Mouse (Mus musculus): Measurements from ENCODE around the gene Hmgcl.

The Hmgcl gene

DNA sequence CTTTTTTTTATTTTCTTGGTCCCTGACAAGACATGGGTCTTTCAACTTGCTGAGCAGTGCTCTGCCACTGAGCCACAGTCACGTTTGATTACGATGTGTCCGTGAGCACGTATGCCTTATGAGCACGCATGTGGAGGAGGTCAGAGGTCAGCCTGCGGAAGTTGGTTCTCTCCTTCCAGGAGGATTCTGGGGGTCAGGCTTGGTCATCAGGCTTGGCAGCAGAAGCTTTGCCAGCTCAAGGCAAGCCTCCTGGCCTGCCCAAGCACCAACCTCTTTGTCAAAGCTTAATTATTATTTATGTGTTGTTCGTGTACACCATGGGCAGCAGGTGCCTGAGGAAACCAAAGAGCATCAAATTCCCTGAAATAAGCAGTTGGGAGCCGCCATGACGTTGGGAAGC, 17.9 kb upstream of the Hmgcl start:
- no peak for DNase-seq

DNA sequence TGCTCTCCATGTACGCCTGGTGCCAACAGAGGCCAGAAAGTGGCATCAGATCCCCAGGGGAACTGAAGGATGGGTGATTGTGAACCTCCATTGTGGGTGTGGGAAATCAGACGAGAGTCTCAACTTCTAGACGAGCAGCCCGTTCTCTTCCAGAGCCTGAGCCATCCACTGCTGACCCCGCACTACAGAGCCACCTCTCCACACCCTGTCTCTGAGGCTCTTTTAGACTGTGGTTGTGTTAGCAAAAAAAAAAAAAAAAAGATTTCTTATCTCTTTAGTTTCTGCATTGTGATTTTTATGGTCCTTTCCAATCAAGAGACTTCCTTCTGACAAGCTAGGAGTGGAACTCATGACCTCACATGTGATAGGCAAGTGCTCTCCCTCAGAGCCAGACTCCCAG, 16.8 kb upstream of the Hmgcl start:
- DNase-seq, result no peak

DNA sequence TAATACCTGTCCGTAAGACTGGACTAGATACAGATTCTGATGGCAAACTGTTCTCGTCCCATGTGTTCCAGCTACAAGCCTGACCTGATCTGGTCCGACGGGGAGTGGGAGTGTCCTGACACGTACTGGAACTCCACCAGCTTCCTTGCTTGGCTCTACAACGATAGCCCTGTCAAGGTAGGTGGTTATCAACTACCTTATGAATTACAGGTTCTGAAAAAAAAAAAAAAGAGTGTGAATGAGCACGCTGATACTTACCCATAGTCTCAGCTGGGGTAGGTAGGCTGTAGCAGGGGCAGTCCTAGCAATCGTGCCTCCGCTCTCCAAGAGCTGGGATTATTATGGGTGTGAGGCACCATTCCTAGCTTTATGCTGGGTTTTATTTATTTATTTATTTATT, 16.4 kb upstream of the Hmgcl start:
- no peak for DNase-seq

DNA sequence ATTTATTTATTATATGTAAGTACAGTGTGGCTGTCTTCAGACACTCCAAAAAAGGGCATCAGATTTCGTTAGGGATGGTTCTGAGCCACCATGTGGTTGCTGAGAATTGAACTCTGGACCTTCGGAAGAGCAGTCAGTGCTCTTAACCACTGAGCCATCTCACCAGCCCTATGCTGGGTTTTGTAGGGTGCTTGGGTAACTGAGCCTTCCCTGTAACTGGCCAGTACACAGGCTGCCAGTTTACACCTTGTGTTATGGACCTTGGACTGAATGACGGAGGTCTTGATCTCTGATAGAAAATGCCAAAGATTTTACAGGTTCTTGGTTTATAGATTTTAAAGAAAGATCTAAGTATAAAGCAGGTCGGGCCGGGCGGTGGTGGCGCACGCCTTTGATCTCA, 16.0 kb upstream of the Hmgcl start:
- no peak for DNase-seq

DNA sequence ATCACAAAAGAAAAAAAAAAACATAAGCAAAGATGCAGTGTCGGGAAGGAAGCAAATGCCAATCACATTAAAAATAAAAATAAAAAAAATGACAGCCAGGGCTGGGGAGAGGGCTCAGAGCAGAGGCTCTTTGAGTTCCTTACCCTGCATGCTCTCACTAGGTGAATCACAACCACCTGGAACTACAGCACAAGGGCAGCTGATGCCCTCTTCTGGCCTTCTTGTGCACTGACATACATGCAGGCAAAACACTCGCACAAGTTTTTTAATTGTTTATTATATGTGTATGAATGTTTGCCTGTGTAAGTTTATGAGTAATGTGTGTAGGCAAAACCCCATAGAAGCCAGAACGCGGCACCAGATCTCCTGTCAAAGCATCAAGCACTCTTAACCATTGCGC, 14.4 kb upstream of the Hmgcl start:
- DNase-seq, result peak; percentile 63 to 67

DNA sequence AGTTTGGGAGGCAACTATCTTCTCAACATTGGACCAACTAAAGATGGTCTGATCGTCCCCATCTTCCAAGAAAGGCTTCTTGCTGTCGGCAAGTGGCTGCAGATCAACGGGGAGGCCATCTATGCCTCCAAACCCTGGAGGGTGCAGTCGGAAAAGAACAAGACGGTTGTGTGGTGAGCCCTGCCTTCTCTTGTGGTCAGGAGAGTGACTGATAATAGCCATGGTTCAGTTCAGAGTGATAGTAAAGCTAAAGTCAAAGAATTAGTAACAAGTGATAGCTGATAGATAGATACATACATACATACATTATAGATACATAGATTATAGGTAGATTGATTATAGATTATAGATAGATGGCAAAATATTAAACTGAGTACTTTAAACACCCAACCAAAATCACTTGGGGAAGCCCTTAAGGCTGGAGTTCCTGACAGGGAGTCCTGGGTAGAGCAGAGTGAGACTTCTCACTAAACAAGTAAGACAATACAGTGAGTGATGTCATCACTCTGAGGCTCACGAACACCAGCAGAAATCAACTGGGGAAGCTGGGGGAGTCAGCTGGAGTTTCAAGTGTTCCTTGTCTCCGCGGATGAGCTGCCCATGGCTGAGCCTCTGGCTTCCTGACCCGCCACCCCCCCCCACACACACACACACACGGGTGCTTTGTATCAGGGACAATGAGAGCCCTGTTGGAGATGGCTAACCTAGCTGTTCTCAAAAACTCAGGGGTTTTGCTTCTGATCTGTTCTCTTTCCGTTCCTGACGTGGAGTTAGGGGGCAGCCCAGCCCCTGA, 11.3 kb upstream of the Hmgcl start:
- DNase-seq, result no peak

DNA sequence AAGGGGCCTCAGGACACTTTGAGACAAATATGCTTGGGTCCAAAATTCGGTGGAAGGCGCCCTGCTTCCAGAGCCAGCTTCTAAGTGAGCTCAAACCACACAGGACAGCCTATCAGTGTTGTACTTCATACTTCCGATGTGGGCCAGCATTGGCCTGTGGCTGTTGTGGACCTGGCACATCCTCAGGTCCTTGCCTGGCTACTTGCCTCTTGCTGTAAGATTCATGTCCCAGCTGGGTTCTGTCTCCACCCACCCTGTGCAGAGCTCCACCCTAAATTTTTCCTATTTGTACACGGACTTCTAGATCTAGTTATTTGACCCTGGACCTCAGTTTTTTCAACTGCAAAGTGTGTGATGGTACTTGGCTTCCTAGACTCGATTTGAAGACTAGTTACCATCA, 10.7 kb upstream of the Hmgcl start:
- no peak for DNase-seq

DNA sequence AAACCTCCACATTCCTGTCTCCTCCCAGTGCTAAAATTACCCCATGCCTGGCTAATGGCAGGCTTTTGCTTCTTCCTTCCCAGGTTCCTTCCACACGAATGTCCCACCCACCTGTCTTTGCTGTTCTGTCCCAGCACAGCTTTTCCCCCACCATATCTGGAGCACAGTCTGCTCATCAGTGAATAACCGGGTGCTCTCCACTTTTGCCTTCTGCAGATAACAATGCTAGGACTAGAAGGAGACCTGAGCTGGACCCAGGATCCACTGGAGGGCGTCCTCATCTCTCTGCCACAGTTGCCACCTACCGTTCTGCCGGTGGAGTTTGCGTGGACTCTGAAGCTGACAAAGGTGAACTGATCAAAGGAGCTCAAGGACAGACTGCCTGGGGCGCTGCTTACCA, 7.4 kb upstream of the Hmgcl start:
- DNase-seq, result no peak

DNA sequence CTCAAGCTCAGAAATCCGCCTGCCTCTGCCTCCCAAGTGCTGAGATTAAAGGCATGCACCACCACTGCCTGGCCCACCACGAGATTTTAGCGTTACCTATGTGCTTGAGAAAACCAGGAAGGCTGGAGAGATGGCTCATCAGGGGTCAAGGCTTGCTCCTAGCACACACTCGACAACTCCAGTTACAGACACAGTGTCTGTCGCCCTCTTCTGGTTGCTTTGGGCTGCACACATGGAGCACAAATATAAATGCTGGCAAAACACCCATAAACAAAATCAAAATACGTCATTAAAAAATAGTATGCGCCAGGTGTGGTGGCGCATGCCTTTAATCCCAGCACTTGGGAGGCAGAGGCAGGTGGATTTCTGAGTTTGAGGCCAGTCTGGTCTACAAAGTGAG, 5.2 kb upstream of the Hmgcl start:
- peak; percentile 56 for DNase-seq

DNA sequence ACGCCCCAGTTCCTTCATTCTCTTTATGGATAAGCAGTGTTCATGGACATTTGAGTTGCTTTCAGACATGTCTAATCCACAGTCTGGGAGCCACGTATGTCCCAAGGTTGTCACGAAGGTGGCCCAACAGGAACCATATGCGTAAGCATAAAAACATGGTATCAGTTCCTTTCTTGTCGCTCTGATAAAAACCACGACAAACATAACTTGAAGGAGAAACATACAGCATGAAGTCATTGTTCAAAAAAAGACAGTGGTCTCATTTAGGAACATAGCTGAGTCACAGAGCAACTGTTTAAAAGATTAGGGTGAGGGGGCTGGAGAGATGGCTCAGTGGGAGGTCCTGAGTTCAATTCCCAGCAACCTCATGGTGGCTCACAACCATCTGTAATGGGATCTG, 4.1 kb upstream of the Hmgcl start:
- DNase-seq, result peak; percentile 22 to 26

DNA sequence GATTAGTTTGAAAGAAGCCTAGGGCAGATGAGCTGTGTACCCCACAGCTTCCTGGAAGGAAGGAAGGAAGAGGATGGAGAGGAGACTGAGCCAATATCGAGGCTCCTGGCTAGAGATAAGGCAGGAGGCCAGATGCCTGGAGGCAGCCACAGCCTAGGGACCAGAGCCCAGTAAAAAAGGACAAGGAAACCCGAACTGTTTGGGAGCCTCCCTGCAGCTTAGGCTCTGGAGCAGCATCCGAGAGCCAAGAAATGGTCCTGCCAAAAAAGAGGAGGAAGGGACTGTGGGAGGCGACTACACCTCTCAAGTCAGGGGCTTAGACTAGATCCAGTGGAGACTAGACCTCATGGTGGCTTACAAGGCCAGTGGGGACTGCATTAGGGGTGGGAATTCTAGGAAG, 2.9 kb upstream of the Hmgcl start:
- DNase-seq, result no peak

DNA sequence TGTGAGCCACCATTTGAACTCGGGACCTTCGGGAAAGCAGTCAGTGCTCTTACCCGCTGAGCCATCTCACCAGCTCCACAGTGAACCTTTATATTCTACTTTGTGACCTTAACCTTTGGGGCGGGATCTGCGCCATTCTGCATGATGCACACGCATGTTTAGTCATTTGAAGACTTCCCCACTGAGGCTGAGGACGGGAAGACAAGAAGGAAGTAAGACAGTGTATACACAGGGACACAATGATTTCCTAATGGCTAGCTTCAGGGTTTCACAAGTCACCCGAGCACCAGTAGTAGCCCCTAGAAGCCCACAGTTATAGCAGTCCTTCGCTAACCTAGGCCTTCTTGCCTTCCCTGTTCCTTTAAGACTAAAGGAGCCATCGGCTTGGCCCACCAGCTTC, 542 bp upstream of the Hmgcl start:
- DNase-seq, result no peak

DNA sequence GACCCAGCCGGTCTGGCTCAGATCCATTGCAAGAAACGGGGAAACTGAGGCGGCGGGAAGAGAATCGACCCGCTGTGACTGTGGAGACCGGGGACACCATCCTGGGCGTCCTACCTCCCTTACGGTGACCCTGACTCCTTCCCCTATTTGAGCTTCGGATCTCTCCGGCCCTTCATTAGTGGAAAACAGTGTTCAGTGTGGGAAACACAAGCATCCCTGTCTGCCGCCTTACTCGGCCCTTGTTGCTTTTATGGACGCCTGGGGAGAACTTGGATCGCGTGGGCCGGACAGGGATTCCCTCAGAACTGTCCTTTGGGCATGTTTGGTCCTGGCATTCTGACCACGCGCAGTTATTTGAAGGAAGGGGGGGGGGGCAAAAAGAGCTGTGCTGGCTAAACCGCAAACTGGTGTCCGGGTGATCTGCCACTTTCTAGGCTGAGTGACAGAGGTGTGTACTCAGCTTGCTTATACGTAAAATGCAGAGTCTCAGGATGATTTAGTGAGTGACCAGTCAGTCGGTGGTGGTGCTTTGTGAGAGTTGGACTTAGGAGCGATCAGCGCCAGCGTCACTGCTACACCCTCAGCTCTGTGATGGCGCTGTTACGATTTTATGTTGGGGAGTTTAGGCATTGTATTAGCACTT, 532 bp downstream of the Hmgcl start:
- DNase-seq, result peak in 1 of 2 experiments; percentile 16

DNA sequence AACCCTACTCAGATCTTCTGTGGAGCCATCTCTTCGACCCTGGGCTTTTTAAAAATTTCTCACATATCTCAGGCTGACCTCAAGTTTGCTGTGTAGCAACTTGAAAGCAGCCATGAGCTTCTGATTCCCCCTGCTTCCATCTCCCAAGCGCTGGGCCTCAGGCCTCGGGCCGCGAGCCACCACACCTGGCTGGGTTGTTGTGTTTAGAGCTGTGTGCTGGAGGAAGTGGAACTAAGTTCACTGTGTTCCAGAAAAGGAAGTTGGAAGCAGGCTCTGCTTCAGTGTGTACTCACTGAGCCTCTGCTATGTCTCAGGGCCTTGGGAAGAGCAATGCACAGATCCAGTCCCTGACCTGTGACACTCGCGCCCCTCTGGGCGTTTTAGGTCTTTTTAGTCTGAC, 1.9 kb downstream of the Hmgcl start:
- peak in 1 of 2 experiments; percentile 15 for DNase-seq

DNA sequence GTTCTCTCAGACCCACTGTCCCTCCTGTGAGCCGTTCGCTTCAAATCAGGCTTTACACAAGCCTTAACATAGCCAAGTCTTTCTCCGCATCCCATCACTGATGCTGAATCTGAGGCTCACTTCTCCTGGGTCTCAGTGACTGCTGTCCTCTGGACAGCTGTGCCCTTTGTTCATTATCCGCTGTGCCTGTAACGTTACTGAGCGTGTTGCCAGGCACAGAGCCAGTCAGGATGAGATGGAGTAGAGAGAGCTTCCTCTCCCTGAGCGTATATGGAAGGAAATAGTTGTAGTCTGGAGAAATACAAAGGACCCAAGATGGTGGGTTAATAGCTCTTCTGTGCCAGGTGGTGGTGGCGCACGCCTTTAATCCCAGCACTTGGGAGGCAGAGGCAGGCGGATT, 3.2 kb downstream of the Hmgcl start:
- no peak for DNase-seq

DNA sequence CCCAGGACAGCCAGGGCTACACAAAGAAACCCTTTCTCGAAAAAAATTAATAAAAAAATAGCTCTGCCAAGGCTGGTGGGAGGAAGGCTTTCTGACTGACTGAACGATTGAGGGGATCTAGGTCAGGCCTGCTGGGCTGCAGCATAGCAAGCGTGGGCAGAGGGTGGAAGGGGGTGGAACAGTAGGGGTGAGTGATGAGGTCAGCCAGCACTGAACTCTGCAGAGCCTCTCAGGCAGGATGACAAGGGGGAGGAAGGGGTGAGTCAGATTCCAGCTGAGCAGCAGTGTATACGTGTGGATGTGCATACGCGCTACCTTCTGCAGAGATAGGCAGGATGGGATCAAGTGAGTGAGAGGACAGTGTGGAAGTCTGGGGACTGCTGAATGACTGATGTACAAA, 3.7 kb downstream of the Hmgcl start:
- DNase-seq, result no peak

DNA sequence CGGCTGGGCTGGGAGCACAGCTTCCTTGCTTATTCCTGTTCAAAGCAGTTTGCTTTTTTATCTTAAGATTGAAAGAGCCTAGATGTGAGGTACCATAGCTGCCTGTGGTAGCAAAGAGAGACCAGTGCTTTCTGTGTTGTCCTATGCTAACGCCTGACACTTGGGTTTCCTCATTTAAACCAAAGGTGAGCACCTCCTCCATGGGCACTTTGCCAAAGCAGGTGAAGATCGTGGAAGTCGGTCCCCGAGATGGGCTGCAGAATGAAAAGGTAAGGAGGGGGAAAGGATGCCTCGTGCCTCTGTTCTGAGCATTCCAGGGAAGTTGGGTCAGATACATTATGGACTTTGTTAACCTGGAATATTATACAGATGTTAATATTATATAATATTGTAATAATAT, 4.1 kb downstream of the Hmgcl start:
- no peak for DNase-seq

DNA sequence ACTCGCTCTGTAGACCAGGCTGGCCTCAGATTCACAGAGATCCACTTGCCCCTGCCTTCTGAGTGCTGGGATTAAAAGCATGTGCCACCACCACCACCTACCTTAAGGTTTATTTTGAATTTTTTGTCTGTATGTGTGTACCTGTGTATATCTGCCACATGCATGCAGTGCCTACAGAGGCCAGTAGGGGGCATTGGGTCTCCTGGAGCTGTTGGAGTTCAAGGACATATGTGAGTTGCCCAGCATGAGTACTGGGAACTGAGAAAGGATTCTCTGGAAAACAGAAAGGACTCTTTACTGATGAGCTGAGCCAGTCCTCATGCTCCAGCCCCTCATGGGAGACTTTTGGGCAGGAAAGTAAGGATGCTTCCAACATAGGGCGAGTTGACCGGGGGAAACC, 5.3 kb downstream of the Hmgcl start:
- peak; percentile 60 to 65 for DNase-seq

DNA sequence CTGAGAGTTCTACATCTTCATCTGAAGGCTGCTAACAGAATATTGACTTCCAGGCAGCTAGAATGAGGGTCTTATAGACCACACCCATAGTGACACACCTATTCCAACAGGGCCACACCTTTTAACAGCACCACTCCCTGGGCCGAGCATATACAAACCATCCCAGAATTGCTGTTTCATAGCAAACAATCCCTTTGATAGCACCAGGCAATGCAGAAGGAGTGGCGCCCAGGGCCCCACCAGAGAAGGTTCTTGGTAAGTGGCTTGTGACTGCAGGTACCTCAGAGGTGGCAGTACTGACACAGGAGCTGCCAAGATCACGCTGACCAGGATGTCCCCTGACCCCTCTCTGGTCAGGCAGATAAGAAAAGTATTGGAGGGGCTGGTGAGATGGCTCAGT, 6.9 kb downstream of the Hmgcl start:
- no peak for DNase-seq

DNA sequence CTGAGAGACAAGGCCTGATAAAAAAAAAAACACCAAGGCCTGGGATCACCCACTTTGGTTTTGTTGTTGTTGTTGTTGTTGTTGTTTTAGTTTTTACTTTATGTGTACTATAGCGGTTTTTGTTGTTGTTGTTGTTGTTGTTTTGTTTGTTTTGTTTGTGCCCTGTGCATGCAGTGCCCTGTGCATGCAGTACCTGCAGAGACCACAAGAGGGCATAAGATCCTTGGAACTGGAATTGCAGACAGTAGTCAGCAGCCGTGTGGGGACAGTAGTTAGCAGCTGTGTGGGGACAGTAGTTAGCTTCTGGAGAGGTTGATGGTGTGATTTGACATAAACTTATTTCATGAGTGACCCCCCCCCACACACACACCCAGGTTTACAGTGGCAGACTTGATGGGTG, 8.0 kb downstream of the Hmgcl start:
- peak; percentile 89 for DNase-seq

DNA sequence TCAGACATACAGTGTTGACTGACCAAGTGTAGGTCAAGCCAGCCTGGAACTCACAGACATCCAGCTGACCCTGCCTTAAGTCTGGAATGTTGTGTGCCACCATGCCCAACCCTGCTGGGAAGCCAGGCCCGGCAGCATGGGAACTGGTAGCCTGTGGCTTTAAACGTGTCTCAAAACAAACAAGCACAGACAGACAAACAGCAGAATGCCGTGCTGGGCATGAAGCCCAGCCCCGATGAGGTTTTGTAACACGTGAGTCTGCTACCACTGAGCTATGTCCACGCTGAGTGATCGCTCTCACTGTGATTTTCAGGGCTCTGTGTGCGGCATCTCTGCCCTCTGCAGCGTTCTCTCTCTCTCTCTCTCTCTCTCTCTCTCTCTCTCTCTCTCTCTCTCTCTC, 9.6 kb downstream of the Hmgcl start:
- DNase-seq, result no peak

DNA sequence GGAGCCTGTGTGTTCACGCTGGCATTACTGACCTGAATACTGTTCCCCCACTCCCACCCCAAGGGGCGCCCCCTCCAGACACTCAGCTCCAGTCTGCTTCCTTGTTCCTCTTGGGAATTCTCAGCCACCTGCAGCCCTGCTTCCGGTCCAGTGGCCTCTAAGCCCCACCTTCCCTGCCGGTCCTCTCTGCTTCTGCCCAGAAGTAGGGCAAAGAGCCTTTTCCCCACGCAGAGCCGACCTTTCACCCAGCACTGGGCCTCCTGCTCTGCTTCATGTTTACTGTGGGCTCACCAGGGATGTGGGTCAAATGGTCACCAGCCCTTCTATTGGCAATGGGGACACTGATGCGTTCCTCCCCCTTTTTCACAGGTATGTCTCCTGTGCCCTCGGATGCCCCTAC, 12.1 kb downstream of the Hmgcl start:
- DNase-seq, result no peak

DNA sequence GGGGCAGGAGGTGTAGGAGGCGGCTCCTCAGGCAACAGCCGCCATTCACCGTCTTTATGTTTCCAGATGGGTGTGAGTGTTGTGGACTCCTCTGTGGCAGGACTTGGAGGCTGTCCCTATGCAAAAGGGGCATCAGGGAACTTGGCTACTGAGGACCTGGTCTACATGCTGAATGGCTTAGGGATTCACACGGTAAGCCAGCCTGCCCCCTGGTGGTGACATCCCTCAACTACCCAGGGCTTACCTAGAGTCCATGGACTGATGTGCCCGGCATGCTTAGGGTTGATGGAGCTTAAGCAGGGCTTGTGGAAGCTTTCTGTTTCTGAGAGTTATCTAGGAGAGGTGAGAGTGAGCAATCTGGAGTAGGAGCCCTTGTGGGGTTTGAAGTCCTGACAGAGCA, 14.5 kb downstream of the Hmgcl start:
- peak; percentile 90 to 93 for DNase-seq

DNA sequence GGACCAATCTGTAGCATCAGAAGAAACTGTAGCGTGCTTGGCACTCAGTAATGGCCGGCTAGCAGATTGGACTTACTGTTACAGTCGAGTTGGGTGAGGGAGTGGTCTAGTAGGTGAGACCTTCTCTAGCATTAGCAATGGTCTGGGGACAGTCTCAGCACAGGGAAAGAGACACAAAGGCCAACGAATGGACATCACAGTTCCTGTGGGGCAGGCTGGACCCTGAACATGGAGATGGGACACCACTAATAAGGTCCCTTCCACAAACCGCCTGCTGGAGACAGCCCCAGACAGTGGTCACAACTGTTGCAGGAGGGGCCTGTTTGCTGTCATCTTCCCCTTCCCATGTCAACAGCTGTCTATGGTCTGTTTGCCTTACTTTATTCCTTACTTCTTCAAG, 15.5 kb downstream of the Hmgcl start:
- DNase-seq, result no peak

DNA sequence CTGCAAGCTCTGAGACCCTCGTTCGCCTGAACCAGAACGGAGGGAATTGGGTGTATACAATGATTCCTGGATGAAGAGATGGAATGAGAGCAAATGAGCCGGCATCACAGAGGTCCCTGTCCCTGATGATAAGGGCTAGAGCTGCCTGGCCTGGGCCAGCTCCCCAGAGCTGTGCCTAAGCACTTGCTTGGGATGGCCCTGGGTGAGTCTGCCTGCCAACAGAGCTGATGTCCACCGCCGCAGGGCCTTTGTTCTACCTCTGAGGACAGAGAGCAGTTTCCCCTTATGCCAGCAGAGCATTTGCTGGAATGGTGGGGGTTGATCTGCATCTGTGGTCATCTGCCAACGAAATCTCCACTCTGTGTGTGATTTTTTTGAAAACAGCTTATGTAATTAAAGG, 15.9 kb downstream of the Hmgcl start:
- DNase-seq, result no peak

All from B cell, adult 2 months (primary cell).